10 mouse cellular contexts compared by ENCODE assay signal in the genomic region with DNA sequence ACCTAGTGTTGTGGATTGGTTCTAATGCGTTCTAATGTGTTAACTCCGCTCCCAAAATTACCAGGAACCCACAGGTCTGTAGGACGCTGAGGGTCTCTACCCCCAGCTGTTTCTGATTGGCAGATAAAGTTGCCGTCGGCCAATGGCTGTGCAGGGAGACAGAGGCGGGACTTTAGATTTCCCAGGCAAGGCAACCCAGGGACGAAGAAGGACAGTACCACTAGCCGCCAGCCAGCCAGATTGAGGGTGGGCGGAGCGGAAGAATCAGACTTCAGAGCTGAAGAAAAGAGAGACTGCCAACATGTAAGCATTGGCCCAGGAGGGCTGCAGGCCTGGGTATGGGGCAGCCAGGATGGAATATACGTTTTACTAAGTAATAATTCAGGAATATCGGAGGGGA. TPM values are rescaled to one million over a fixed set of nuclear protein-coding genes. Genes with fewer than 3 reads are reported as not detected.
DNase-seq lines count a peak whose midpoint lies in the region; ATAC-seq and TF ChIP-seq lines count a peak whose summit lies in the region.
"Had no signal": no experiment of that assay in that cellular context is flagged by ENCODE, and none has a peak within 500 bp of the region (broad histone marks: within the 10 kb centered on the region; RNA-seq: fewer than 3 reads in every experiment).

No protein-coding gene starts in this region.

- peak overlapping the region; percentile 48 for H3K4me3 ChIP-seq in E14TG2a.4 (replicated peaks; ENCODE audit: low read length)
- no peak overlapping the region for H3K4me3 ChIP-seq in embryonic facial prominence, embryonic 11.5 days (ENCODE audit: low read depth, low read length)
- H3K4me3 ChIP-seq in limb, embryonic 12.5 days (replicated peaks), result no peak overlapping the region
- H3K4me3 ChIP-seq: left cerebral cortex, adult 2 months had no signal

- TF ChIP-seq CTCF in E14TG2a.4 (conservative IDR thresholded peaks at IDR 0.05; ENCODE audit: low read length), result no peak

- peak; percentile 80 for ATAC-seq in frontal cortex, adult (ENCODE audit: low TSS enrichment)
- no peak for ATAC-seq in embryonic facial prominence, embryonic 11.5 days (replicated peaks; ENCODE audit: insufficient number of reproducible peaks, low FRiP score, low TSS enrichment, low read depth)
- 0 out of 2 replicates have a peak, but pooled peaks have one; percentile 58 for ATAC-seq in limb, embryonic 12.5 days (ENCODE audit: insufficient number of reproducible peaks, insufficient read depth, low FRiP score, low TSS enrichment, low read depth)

- H3K27ac ChIP-seq in embryonic facial prominence, embryonic 11.5 days (replicated peaks; ENCODE audit: low read depth, low read length), result no peak overlapping the region
- H3K27ac ChIP-seq in limb, embryonic 12.5 days, result no peak overlapping the region
- H3K27ac ChIP-seq: left cerebral cortex, adult 2 months had no signal

- H3K36me3 ChIP-seq in E14TG2a.4 (ENCODE audit: insufficient read depth, low read length), result no peaks in the 10 kb centered on the region
- H3K36me3 ChIP-seq in embryonic facial prominence, embryonic 11.5 days (replicated peaks; ENCODE audit: control insufficient read depth, insufficient read depth, low read depth, low read length), result no peaks in the 10 kb centered on the region
- H3K36me3 ChIP-seq in limb, embryonic 12.5 days, result no peaks in the 10 kb centered on the region

- H3K9ac ChIP-seq in embryonic facial prominence, embryonic 11.5 days (replicated peaks; ENCODE audit: low read length), result no peak overlapping the region
- H3K9ac ChIP-seq in limb, embryonic 12.5 days (replicated peaks), result no peak overlapping the region

- H3K27me3 ChIP-seq in E14TG2a.4 (ENCODE audit: insufficient read depth, low read length), result no peaks in the 10 kb centered on the region
- H3K27me3 ChIP-seq in embryonic facial prominence, embryonic 11.5 days (ENCODE audit: control insufficient read depth, insufficient read depth, low read length), result no peaks in the 10 kb centered on the region
- no peaks in the 10 kb centered on the region; the same call in 1 of the 2 replicates for H3K27me3 ChIP-seq in limb, embryonic 12.5 days

- peaks cover 26% of the 10 kb centered on the region for H3K4me1 ChIP-seq in E14TG2a.4 (replicated peaks; ENCODE audit: low read depth, low read length)
- H3K4me1 ChIP-seq in embryonic facial prominence, embryonic 11.5 days (ENCODE audit: control insufficient read depth, insufficient read depth, low read length), result no peaks in the 10 kb centered on the region
- H3K4me1 ChIP-seq in limb, embryonic 12.5 days (replicated peaks), result peaks cover 5% of the 10 kb centered on the region

- H3K9me3 ChIP-seq in E14TG2a.4 (ENCODE audit: low read length), result no peaks in the 10 kb centered on the region
- H3K9me3 ChIP-seq in embryonic facial prominence, embryonic 11.5 days (replicated peaks; ENCODE audit: control insufficient read depth, low read length), result no peaks in the 10 kb centered on the region
- H3K9me3 ChIP-seq in limb, embryonic 12.5 days, result no peaks in the 10 kb centered on the region

- WGBS in embryonic facial prominence, embryonic 11.5 days, result 26% methylated on average over 12 of the region's 12 CpGs
- 29% methylated on average over 12 of the region's 12 CpGs for WGBS in limb, embryonic 12.5 days

- H3K4me2 ChIP-seq in embryonic facial prominence, embryonic 11.5 days (ENCODE audit: low read depth, low read length), result no peak overlapping the region
- H3K4me2 ChIP-seq in limb, embryonic 12.5 days, result no peak overlapping the region

- no peak for DNase-seq in frontal cortex, postnatal 10 days (ENCODE audit: low spot score in 2 of 2)
- DNase-seq in embryonic facial prominence, embryonic 11.5 days (ENCODE audit: low spot score), result peak; percentile 56
- no peak for DNase-seq in c-Kit-positive CD71-positive TER-119-positive erythroid progenitor cells, embryonic 14.5 days (ENCODE audit: low spot score)
- no peak for DNase-seq in gastrocnemius, adult 8-10 months (ENCODE audit: low spot score in 2 of 2)
- DNase-seq in kidney, adult 9 months, result no peak
- DNase-seq: gastrocnemius, postnatal 10 days had no signal

RNA-seq across cellular contexts. Expression of a gene that starts 14.6 kb away (rescaled TPM):
- 5.4 and 6.7 TPM in 2 replicates for polyA plus RNA-seq in embryonic facial prominence, embryonic 11.5 days (2014; fragmentation: Nextera tagmentation; extraction: Ambion mirVana)
- polyA plus RNA-seq in limb, embryonic 12.5 days (2016; fragmentation: Nextera tagmentation; extraction: Ambion mirVana), result 5.4 and 5.8 TPM in 2 replicates
- 100 to 1,000 TPM; 127 to 151 (median 139) TPM for total RNA-seq in gastrocnemius, adult 8-10 months (2022)

RNA-seq across cellular contexts. Expression of a gene that starts 38.3 kb away (rescaled TPM):
- 57.1 and 62.0 TPM in 2 replicates for polyA plus RNA-seq in embryonic facial prominence, embryonic 11.5 days (2014; fragmentation: Nextera tagmentation; extraction: Ambion mirVana)
- 35.6 and 36.2 TPM in 2 replicates for polyA plus RNA-seq in limb, embryonic 12.5 days (2016; fragmentation: Nextera tagmentation; extraction: Ambion mirVana)
- total RNA-seq in gastrocnemius, adult 8-10 months (2022), result 10 to 100 TPM; 18.1 to 74.5 (median 34.4) TPM
